Mouse (Mus musculus) cerebellum, adult 9-10 months (tissue): Measurements from ENCODE around the gene Pdzrn4.

Experiments used
- DNase-seq: peaks from one replicate; pipeline ENCODE4 v3.0.0; 2022

The Pdzrn4 gene

DNA sequence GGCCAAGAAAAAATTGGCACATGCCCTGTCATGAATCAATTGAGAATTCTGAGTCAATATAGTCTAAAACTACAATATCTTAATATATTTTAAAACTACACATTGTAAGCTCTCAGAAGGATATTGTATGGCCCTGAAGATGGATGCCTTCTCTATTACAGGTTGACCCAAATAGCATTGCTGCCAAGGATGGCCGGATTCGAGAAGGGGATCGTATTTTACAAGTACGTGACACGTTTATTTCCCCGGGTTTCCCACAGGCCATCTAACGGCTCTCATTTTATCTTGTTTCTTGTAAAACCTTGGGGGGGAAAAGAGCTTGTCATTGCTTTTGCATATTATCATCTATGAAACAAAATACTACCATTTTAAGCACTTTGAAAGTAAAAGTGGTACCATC is 349.4 kb downstream of the Pdzrn4 start:
- DNase-seq, result no peak

DNA sequence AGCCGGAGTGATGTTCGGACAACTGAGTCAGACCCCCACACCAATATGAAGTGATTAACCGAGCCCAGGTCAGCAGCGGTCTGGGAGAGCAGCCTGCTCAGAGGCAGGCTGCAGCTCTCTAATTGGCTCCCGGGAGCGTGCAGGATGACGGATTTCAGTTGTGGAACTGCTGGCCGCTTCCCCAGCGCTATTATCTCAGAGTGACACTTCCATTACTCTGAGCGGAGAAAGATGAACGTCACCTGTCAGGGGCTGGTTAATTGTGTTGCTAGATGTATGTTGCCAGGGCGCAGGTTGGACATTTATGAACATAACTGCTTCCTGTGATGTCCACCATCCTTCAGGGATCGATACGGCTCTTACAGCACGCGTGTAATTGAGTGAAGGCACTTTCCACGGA is 355.5 kb downstream of the Pdzrn4 start:
- no peak for DNase-seq

- no peak for DNase-seq
Measured at GRCm38 (mm10) chr15:92752578-92752977, 355.9 kb downstream of the Pdzrn4 start.

- no peak for DNase-seq
Measured at GRCm38 (mm10) chr15:92757085-92757903, 360.6 kb downstream of the Pdzrn4 start.

- no peak for DNase-seq
Measured at GRCm38 (mm10) chr15:92759001-92759400, 362.3 kb downstream of the Pdzrn4 start.

DNA sequence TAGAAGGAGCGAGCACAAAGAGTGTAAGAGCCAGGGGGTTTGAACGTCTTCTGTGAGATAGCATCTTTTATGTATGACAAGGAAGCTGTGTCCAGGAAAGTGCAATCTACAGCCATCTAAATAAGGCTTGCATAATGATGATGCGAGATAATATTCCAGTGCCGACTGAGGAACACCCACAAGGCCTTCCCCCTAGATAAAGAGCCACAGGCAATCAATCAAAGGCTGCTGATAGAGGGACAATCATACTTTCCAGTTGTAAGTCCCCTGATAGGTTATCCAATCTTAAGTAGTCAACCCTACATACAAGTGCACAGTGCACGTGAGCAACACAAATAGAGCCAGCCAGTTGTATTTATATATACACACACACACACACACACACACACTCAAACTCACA is 366.6 kb downstream of the Pdzrn4 start:
- DNase-seq, result no peak

GRCm38 (mm10) chr15:92769535-92769934 is 372.9 kb downstream of the Pdzrn4 start:
- no peak for DNase-seq

GRCm38 (mm10) chr15:92788036-92788435 is 391.4 kb downstream of the Pdzrn4 start:
- no peak for DNase-seq

- DNase-seq, result no peak
Measured at GRCm38 (mm10) chr15:92794275-92794674, 397.6 kb downstream of the Pdzrn4 start.

- peak; percentile 4 for DNase-seq
Measured at GRCm38 (mm10) chr15:92805934-92806333, 409.3 kb downstream of the Pdzrn4 start.

DNA sequence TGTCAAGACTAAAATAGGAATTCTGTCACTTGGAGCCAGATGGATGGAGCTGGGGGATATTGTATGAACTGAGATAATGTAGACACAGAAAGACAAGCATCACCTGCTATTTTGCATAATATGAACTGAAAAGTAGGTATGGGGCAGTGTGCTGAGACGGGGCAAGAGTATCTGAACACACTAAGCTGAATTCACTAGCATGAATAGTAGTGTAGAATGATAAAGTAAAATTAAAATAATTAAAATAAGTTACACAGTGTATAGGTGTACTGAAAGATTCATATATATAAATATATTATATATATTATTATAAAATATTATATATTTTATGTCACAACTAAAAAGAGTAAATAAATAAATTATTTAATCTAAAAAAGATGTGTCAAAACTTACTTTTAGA is 409.7 kb downstream of the Pdzrn4 start:
- no peak for DNase-seq
